Mouse (Mus musculus): ENCODE results near the gene Ube2v1.

Gene Ube2v1

GRCm38 (mm10) chr2:167562101-167562500, 69.8 kb downstream of the Ube2v1 start:
- no peak for DNase-seq (ENCODE audit: low spot score in 2 of 2)

- DNase-seq (ENCODE audit: low spot score in 2 of 2) = no peak
These were observed 72.5 kb downstream of the Ube2v1 start for GRCm38 (mm10) chr2:167559413-167559812.
